Mouse (Mus musculus): ENCODE results near the gene Fam177a. TPM values are rescaled to one million over a fixed set of nuclear protein-coding genes. Genes with fewer than 3 reads are reported as not detected.
"Not testable (repeated sequence)": the region's sequence is repeated elsewhere in the genome, so short reads cannot be mapped to it uniquely, and the experiment has no call there.

Fam177a gene
- 10 to 100 TPM; 32.6 to 47.0 TPM for total RNA-seq (2021)

GRCm38 (mm10) chr12:55124242-55124641 lies at the start of gene Fam177a:
Fam177a (plus strand) TSS chr12:55124469.
- DNase-seq; intact Hi-C loops (cut with DNase I): not testable (repeated sequence)

GRCm38 (mm10) chr12:55075296-55075695 lies 49.0 kb upstream of the Fam177a start:
- DNase-seq = peak; percentile 36
- intact Hi-C loops (cut with DNase I) = no loop called here

GRCm38 (mm10) chr12:55078706-55079105 lies 45.6 kb upstream of the Fam177a start:
- intact Hi-C loops (cut with DNase I); DNase-seq: not testable (repeated sequence)

- intact Hi-C loops (cut with DNase I) = not testable (repeated sequence)
- peak; percentile 96 for DNase-seq
Observed at GRCm38 (mm10) chr12:55079726-55080600, 44.3 kb upstream of the Fam177a start, which contains the start of the genes 2700097O09Rik and Srp54a. 2700097O09Rik (minus strand) TSS chr12:55080110. Srp54a (plus strand) TSS chr12:55080262.

GRCm38 (mm10) chr12:55080601-55080942 lies 43.7 kb upstream of the Fam177a start:
- DNase-seq; intact Hi-C loops (cut with DNase I): not testable (repeated sequence)

- DNase-seq; intact Hi-C loops (cut with DNase I): not testable (repeated sequence)
Observed at GRCm38 (mm10) chr12:55092127-55092526, 32.1 kb upstream of the Fam177a start.

GRCm38 (mm10) chr12:55112616-55113015 lies 11.7 kb upstream of the Fam177a start:
- DNase-seq; intact Hi-C loops (cut with DNase I): not testable (repeated sequence)

GRCm38 (mm10) chr12:55124731-55125130 lies 462 bp downstream of the Fam177a start:
- DNase-seq; intact Hi-C loops (cut with DNase I): not testable (repeated sequence)

- intact Hi-C loops (cut with DNase I) = not testable (repeated sequence)
Observed at GRCm38 (mm10) chr12:55135540-55135939, 11.3 kb downstream of the Fam177a start.

GRCm38 (mm10) chr12:55137859-55138258 lies 13.6 kb downstream of the Fam177a start:
- intact Hi-C loops (cut with DNase I); DNase-seq: not testable (repeated sequence)

More at GRCm38 (mm10) chr12:55135540-55135939, 11.3 kb downstream of the Fam177a start:
- not testable (repeated sequence) for DNase-seq

GRCm38 (mm10) chr12:55154559-55155448 lies 30.5 kb downstream of the Fam177a start, which contains the start of gene Srp54b:
Srp54b (plus strand) TSS chr12:55155104.
- DNase-seq; intact Hi-C loops (cut with DNase I): not testable (repeated sequence)

- intact Hi-C loops (cut with DNase I); DNase-seq: not testable (repeated sequence)
Observed at GRCm38 (mm10) chr12:55155449-55155783, 31.1 kb downstream of the Fam177a start.

GRCm38 (mm10) chr12:55167034-55167557 lies 42.8 kb downstream of the Fam177a start:
- intact Hi-C loops (cut with DNase I); DNase-seq: not testable (repeated sequence)

GRCm38 (mm10) chr12:55187686-55188085 lies 63.4 kb downstream of the Fam177a start:
- intact Hi-C loops (cut with DNase I); DNase-seq: not testable (repeated sequence)

- intact Hi-C loops (cut with DNase I); DNase-seq: not testable (repeated sequence)
Observed at GRCm38 (mm10) chr12:55189127-55189526, 64.9 kb downstream of the Fam177a start.

Other genes with a start within 250 kb of the Fam177a start
- gene Gm20403, start 137.9 kb upstream of the Fam177a start, total RNA-seq (2021) = not detected
- gene Baz1a, start 110.1 kb upstream of the Fam177a start, total RNA-seq (2021) = 1 to 10 TPM; 3.9 to 4.0 TPM
- gene 2700097O09Rik, start 44.4 kb upstream of the Fam177a start, total RNA-seq (2021) = 10 to 100 TPM; 12.6 to 13.8 TPM
- 100 to 1,000 TPM; 108 to 111 TPM for gene Srp54a, start 44.2 kb upstream of the Fam177a start, total RNA-seq (2021)
- gene Srp54b, start 30.6 kb downstream of the Fam177a start, total RNA-seq (2021) = 10 to 100 TPM; 52.7 to 56.2 TPM
- 10 to 100 TPM in 1 of 2 experiments, 1 to 10 TPM in 1; 1.8 to 13.0 TPM for gene 1700047I17Rik2, start 75.1 kb downstream of the Fam177a start, total RNA-seq (2021)
- 10 to 100 TPM; 34.4 to 41.0 TPM for gene Srp54c, start 105.7 kb downstream of the Fam177a start, total RNA-seq (2021)
- gene 1110008L16Rik, start 175.1 kb downstream of the Fam177a start, total RNA-seq (2021) = 10 to 100 TPM in 1 of 2 experiments, 1 to 10 TPM in 1; 9.5 to 12.7 TPM
- gene Ppp2r3c, start 178.5 kb downstream of the Fam177a start, total RNA-seq (2021) = 10 to 100 TPM; 15.5 to 20.5 TPM